Mouse (Mus musculus) T-helper 2 cell (primary cell): ENCODE data around the gene Trf.
"Not testable (repeated sequence)": the region's sequence is repeated elsewhere in the genome, so short reads cannot be mapped to it uniquely, and the experiment has no call there.

ENCODE experiments used
- in situ Hi-C: fragments of 300-600 bp; cut with MboI, MseI; formaldehyde crosslinking; loops from one replicate; pipeline ENCODE4 v1.15.1; 2025; ENCODE audit warnings: high pct_unique_total_duplicates

Gene Trf

DNA sequence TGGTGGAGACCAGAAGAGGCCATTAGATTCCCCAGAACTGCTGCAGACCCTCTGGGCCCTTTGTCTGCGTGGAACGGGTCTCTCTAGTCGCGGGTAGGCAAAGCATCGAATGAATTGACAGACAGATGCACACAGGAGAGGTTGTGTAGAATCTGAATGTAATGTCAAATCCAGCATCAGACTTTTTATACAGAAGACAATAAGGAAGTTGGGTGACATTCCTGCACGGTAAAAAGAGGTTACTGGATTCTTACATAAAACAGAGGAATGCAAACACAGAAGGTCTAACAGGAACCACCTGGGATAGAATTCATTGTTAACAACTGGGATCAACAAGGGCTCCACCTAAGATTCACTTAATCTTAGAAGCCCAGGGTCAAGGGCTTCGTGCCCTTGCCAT lies 75.1 kb downstream of the Trf start:
- in situ Hi-C loops: not testable (repeated sequence)

DNA sequence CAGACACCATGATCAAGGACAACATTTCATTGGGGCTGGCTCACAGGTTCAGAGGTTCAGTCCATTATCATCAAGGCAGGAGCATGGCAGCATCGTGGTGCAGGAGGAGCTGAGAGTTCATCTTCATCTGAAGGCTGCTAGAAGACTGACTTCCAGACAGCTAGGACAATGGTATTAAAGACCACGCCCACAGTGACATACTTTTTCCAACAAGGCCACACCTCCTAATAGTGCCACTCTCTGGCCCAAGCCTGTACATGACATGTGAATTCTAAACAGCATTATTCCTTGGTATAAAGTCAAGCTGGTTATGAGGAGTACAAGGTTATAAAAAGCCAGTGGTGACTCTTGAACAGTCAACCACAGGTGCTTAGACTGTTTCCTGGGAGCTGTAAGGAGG lies 75.7 kb downstream of the Trf start:
- in situ Hi-C loops: no loop called here
